Mouse (Mus musculus): Measurements from ENCODE around the gene Dock6.
"Not testable (repeated sequence)": the region's sequence is repeated elsewhere in the genome, so short reads cannot be mapped to it uniquely, and the experiment has no call there.

Gene Dock6

GRCm38 (mm10) chr9:21806976-21807375, 45.5 kb downstream of the Dock6 start:
- DNase-seq: no peak

- no peak for DNase-seq
Measured at GRCm38 (mm10) chr9:21806363-21806762, 46.1 kb downstream of the Dock6 start.

- DNase-seq: peak; percentile 91
Measured at GRCm38 (mm10) chr9:21803986-21804644, 48.3 kb downstream of the Dock6 start.

GRCm38 (mm10) chr9:21801591-21801990, 50.8 kb downstream of the Dock6 start:
- no peak for DNase-seq

- DNase-seq: no peak
Measured at GRCm38 (mm10) chr9:21801121-21801520, 51.3 kb downstream of the Dock6 start.

- no peak for DNase-seq
Measured at GRCm38 (mm10) chr9:21799010-21799350, 53.5 kb downstream of the Dock6 start.

- DNase-seq: peak; percentile 91
Measured at GRCm38 (mm10) chr9:21798345-21799009, 54.0 kb downstream of the Dock6 start, which contains the start of gene Kank2. Gene Kank2, minus strand, starts transcription at chr9:21798744.

- DNase-seq: peak; percentile 84
Measured at GRCm38 (mm10) chr9:21797921-21798344, 54.5 kb downstream of the Dock6 start.

GRCm38 (mm10) chr9:21796919-21797318, 55.5 kb downstream of the Dock6 start:
- DNase-seq: no peak

GRCm38 (mm10) chr9:21796259-21796658, 56.2 kb downstream of the Dock6 start:
- DNase-seq: peak; percentile 29

- DNase-seq: no peak
Measured at GRCm38 (mm10) chr9:21795579-21795978, 56.9 kb downstream of the Dock6 start.

GRCm38 (mm10) chr9:21794925-21795324, 57.5 kb downstream of the Dock6 start:
- no peak for DNase-seq

GRCm38 (mm10) chr9:21794344-21794834, 58.0 kb downstream of the Dock6 start:
- no peak for DNase-seq

- not testable (repeated sequence) for DNase-seq
Measured at GRCm38 (mm10) chr9:21793507-21793906, 58.9 kb downstream of the Dock6 start.

- DNase-seq: no peak
Measured at GRCm38 (mm10) chr9:21792644-21793043, 59.8 kb downstream of the Dock6 start.

GRCm38 (mm10) chr9:21791861-21792260, 60.6 kb downstream of the Dock6 start:
- DNase-seq: no peak

GRCm38 (mm10) chr9:21788234-21788633, 64.2 kb downstream of the Dock6 start:
- DNase-seq: no peak

GRCm38 (mm10) chr9:21787654-21788053, 64.8 kb downstream of the Dock6 start:
- no peak for DNase-seq

GRCm38 (mm10) chr9:21786906-21787305, 65.5 kb downstream of the Dock6 start:
- peak; percentile 83 for DNase-seq

- DNase-seq: not testable (repeated sequence)
Measured at GRCm38 (mm10) chr9:21786309-21786708, 66.1 kb downstream of the Dock6 start.

- DNase-seq: no peak
Measured at GRCm38 (mm10) chr9:21784517-21785307, 67.7 kb downstream of the Dock6 start.

- no peak for DNase-seq
Measured at GRCm38 (mm10) chr9:21781657-21782468, 70.6 kb downstream of the Dock6 start.

GRCm38 (mm10) chr9:21777726-21778125, 74.7 kb downstream of the Dock6 start:
- DNase-seq: no peak
